Comparison of ENCODE assay signal across 26 mouse cellular contexts in the genomic region with DNA sequence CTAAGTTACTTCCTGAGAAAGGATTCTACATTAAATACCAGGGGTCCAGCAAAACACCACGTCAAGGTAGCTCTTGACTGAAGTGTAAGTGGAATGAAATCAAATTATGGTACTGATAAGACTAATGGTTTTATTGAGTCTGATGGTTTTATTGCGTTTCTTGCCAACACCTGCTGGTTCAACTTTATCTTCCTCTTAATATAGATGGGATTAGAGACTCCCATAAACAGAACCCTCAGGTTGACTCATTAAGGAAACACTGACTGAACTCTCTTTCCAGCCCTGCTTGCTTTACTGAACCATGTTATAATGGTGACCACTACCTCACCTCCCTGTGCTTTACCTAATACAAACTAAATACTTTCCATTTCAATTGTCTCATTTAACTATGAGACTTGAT.
"Had no signal": no experiment of that assay in that cellular context is flagged by ENCODE, and none has a peak within 500 bp of the region (broad histone marks: within the 10 kb centered on the region; RNA-seq: fewer than 3 reads in every experiment).

No protein-coding gene starts in this region.

- H3K36me3 ChIP-seq: heart, embryonic 13.5 days; heart, embryonic 15.5 days; hindbrain, embryonic 10.5 days; hindbrain, embryonic 12.5 days; limb, embryonic 10.5 days; limb, embryonic 12.5 days; liver, embryonic 13.5 days; liver, embryonic 15.5 days had no signal

- DNase-seq: gastrocnemius, postnatal 10 days; gastrocnemius, postnatal 25 days; heart, adult 2 months; heart, postnatal 14 days; heart, postnatal 4 days; kidney, adult 18-20 months; kidney, adult 8-10 months; kidney, postnatal 10 days; kidney, postnatal 25 days; kidney, postnatal 4 days; layer of hippocampus, adult 9-11 months; layer of hippocampus, postnatal 36 days; liver; liver, embryonic 13.5 days had no signal

- H3K9ac ChIP-seq: heart, embryonic 13.5 days; heart, embryonic 15.5 days; hindbrain, embryonic 12.5 days; hindbrain, embryonic 14.5 days; limb, embryonic 12.5 days; liver, embryonic 13.5 days; liver, embryonic 15.5 days had no signal

- ATAC-seq: hindbrain, embryonic 16.5 days; inflammation-experienced regulatory T-cells, adult 6 months had no signal

- H3K9me3 ChIP-seq: heart, embryonic 13.5 days; heart, embryonic 15.5 days; hindbrain, embryonic 10.5 days; hindbrain, embryonic 12.5 days; limb, embryonic 10.5 days; limb, embryonic 12.5 days; liver, embryonic 13.5 days; liver, embryonic 15.5 days had no signal

- H3K27me3 ChIP-seq: heart, embryonic 13.5 days; heart, embryonic 15.5 days; hindbrain, embryonic 12.5 days; limb, embryonic 12.5 days; liver, embryonic 13.5 days; liver, embryonic 15.5 days had no signal

- H3K4me2 ChIP-seq: heart, embryonic 11.5 days; heart, embryonic 13.5 days; heart, embryonic 15.5 days; hindbrain, embryonic 12.5 days; hindbrain, embryonic 14.5 days; limb, embryonic 12.5 days; liver, embryonic 11.5 days; liver, embryonic 13.5 days; liver, embryonic 15.5 days had no signal

- H3K4me3 ChIP-seq: heart, adult 2 months; heart, embryonic 13.5 days; heart, embryonic 15.5 days; hindbrain, embryonic 10.5 days; hindbrain, embryonic 12.5 days; limb, embryonic 10.5 days; limb, embryonic 12.5 days; liver, embryonic 13.5 days; liver, embryonic 15.5 days had no signal

- H3K27ac ChIP-seq: heart, embryonic 15.5 days; hindbrain, embryonic 10.5 days; hindbrain, embryonic 12.5 days; hindbrain, embryonic 14.5 days; limb, embryonic 10.5 days; limb, embryonic 12.5 days; liver, embryonic 13.5 days; liver, embryonic 15.5 days had no signal
